Mouse (Mus musculus): Measurements from ENCODE around the gene Uck2. TPM values are rescaled to one million over a fixed set of nuclear protein-coding genes. Genes with fewer than 3 reads are reported as not detected.

Uck2 gene
- polyA plus RNA-seq, 1 experiment from 2014 or later = 133 TPM

GRCm38 (mm10) chr1:167236790-167237189 lies 48.3 kb downstream of the Uck2 start:
- no peak overlapping the region for H3K27ac ChIP-seq
- no peaks in the 10 kb centered on the region for H3K27me3 ChIP-seq
- no peak overlapping the region for H3K4me3 ChIP-seq (replicated peaks)
- ATAC-seq (ENCODE audit: insufficient number of reproducible peaks, insufficient read depth, low FRiP score, low TSS enrichment, low read depth) = no peak
- 63% methylated on average over 8 of the region's 8 CpGs for WGBS
- no peak overlapping the region for H3K4me2 ChIP-seq
- H3K36me3 ChIP-seq = peaks cover 48% of the 10 kb centered on the region
- peaks cover 47% of the 10 kb centered on the region for H3K4me1 ChIP-seq (replicated peaks)
- H3K9me3 ChIP-seq = no peaks in the 10 kb centered on the region
- H3K9ac ChIP-seq (replicated peaks) = no peak overlapping the region

GRCm38 (mm10) chr1:167234344-167234743 lies 50.8 kb downstream of the Uck2 start:
- 91% methylated on average over 10 of the region's 10 CpGs for WGBS
- H3K9me3 ChIP-seq = no peaks in the 10 kb centered on the region
- no peak for ATAC-seq (ENCODE audit: insufficient number of reproducible peaks, insufficient read depth, low FRiP score, low TSS enrichment, low read depth)
- no peak overlapping the region for H3K27ac ChIP-seq
- H3K9ac ChIP-seq (replicated peaks) = no peak overlapping the region
- peaks cover 22% of the 10 kb centered on the region for H3K4me1 ChIP-seq (replicated peaks)
- peaks cover 70% of the 10 kb centered on the region for H3K36me3 ChIP-seq
- no peaks in the 10 kb centered on the region for H3K27me3 ChIP-seq
- no peak overlapping the region for H3K4me2 ChIP-seq
- no peak overlapping the region for H3K4me3 ChIP-seq (replicated peaks)

- no peak overlapping the region for H3K27ac ChIP-seq
Measured at GRCm38 (mm10) chr1:167232918-167233317, 52.2 kb downstream of the Uck2 start.

GRCm38 (mm10) chr1:167231612-167232283 lies 53.4 kb downstream of the Uck2 start:
- ATAC-seq (ENCODE audit: insufficient number of reproducible peaks, insufficient read depth, low FRiP score, low TSS enrichment, low read depth) = no peak
- Histone ChIP-seq H3K9me3 (no peaks in the 10 kb centered on the region), H3K4me3 (replicated peaks) (no peak overlapping the region), H3K27ac (no peak overlapping the region), H3K36me3 (peaks cover 92% of the 10 kb centered on the region), H3K27me3 (no peaks in the 10 kb centered on the region), H3K4me2 (no peak overlapping the region), H3K4me1 (replicated peaks) (0 out of 2 replicates have a peak, but pooled peaks cover under 1% of the 10 kb centered on the region), H3K9ac (replicated peaks) (no peak overlapping the region)
- 84% methylated on average over 17 of the region's 17 CpGs for WGBS

More at GRCm38 (mm10) chr1:167232918-167233317, 52.2 kb downstream of the Uck2 start:
- Histone ChIP-seq H3K9ac (replicated peaks) (no peak overlapping the region), H3K4me3 (replicated peaks) (no peak overlapping the region), H3K36me3 (peaks cover 84% of the 10 kb centered on the region), H3K9me3 (no peaks in the 10 kb centered on the region), H3K4me2 (no peak overlapping the region), H3K27me3 (no peaks in the 10 kb centered on the region), H3K4me1 (replicated peaks) (peaks cover 8% of the 10 kb centered on the region)
- 75% methylated on average over 7 of the region's 7 CpGs for WGBS
- no peak for ATAC-seq (ENCODE audit: insufficient number of reproducible peaks, insufficient read depth, low FRiP score, low TSS enrichment, low read depth)

GRCm38 (mm10) chr1:167230930-167231611 lies 54.0 kb downstream of the Uck2 start:
- Histone ChIP-seq H3K4me1 (replicated peaks) (no peaks in the 10 kb centered on the region), H3K9me3 (no peaks in the 10 kb centered on the region), H3K4me2 (no peak overlapping the region), H3K36me3 (peaks cover 94% of the 10 kb centered on the region), H3K9ac (replicated peaks) (no peak overlapping the region), H3K27me3 (no peaks in the 10 kb centered on the region), H3K4me3 (replicated peaks) (no peak overlapping the region), H3K27ac (no peak overlapping the region)
- WGBS = 92% methylated on average over 17 of the region's 17 CpGs
- no peak for ATAC-seq (ENCODE audit: insufficient number of reproducible peaks, insufficient read depth, low FRiP score, low TSS enrichment, low read depth)

GRCm38 (mm10) chr1:167222382-167223010 lies 62.6 kb downstream of the Uck2 start:
- Histone ChIP-seq H3K9ac (replicated peaks) (no peak overlapping the region), H3K27ac (no peak overlapping the region), H3K4me2 (no peak overlapping the region), H3K9me3 (no peaks in the 10 kb centered on the region), H3K4me3 (replicated peaks) (no peak overlapping the region), H3K4me1 (replicated peaks) (no peaks in the 10 kb centered on the region), H3K27me3 (no peaks in the 10 kb centered on the region), H3K36me3 (peaks cover 40% of the 10 kb centered on the region)
- 84% methylated on average over 9 of the region's 9 CpGs for WGBS
- ATAC-seq (ENCODE audit: insufficient number of reproducible peaks, insufficient read depth, low FRiP score, low TSS enrichment, low read depth) = no peak

- H3K9ac ChIP-seq (replicated peaks) = no peak overlapping the region
- no peak overlapping the region for H3K4me2 ChIP-seq
- peaks cover 21% of the 10 kb centered on the region for H3K36me3 ChIP-seq
- 5% methylated on average over 5 of the region's 5 CpGs for WGBS
- no peak overlapping the region for H3K4me3 ChIP-seq (replicated peaks)
- H3K9me3 ChIP-seq = no peaks in the 10 kb centered on the region
- no peaks in the 10 kb centered on the region for H3K27me3 ChIP-seq
- H3K27ac ChIP-seq = no peak overlapping the region
- ATAC-seq (ENCODE audit: insufficient number of reproducible peaks, insufficient read depth, low FRiP score, low TSS enrichment, low read depth) = peak; percentile 16; the same call in 1 of the 2 replicates
- no peaks in the 10 kb centered on the region for H3K4me1 ChIP-seq (replicated peaks)
Measured at GRCm38 (mm10) chr1:167220303-167221174, 64.6 kb downstream of the Uck2 start.

GRCm38 (mm10) chr1:167215460-167215859 lies 69.7 kb downstream of the Uck2 start:
- H3K4me2 ChIP-seq = no peak overlapping the region
- no peak overlapping the region for H3K9ac ChIP-seq (replicated peaks)
- H3K9me3 ChIP-seq = no peaks in the 10 kb centered on the region
- H3K27ac ChIP-seq = no peak overlapping the region
- WGBS = 83% methylated on average over 3 of the region's 3 CpGs
- no peaks in the 10 kb centered on the region; the same call in 1 of the 2 replicates for H3K27me3 ChIP-seq
- no peak overlapping the region for H3K4me3 ChIP-seq (replicated peaks)
- H3K4me1 ChIP-seq (replicated peaks) = no peaks in the 10 kb centered on the region
- H3K36me3 ChIP-seq = no peaks in the 10 kb centered on the region
- no peak for ATAC-seq (ENCODE audit: insufficient number of reproducible peaks, insufficient read depth, low FRiP score, low TSS enrichment, low read depth)

- 89% methylated on average over 1 of the region's 1 CpGs for WGBS
- H3K27me3 ChIP-seq = no peaks in the 10 kb centered on the region; the same call in 1 of the 2 replicates
- H3K4me3 ChIP-seq (replicated peaks) = no peak overlapping the region
- no peak overlapping the region for H3K27ac ChIP-seq
- ATAC-seq (ENCODE audit: insufficient number of reproducible peaks, insufficient read depth, low FRiP score, low TSS enrichment, low read depth) = no peak
- no peak overlapping the region for H3K9ac ChIP-seq (replicated peaks)
- no peaks in the 10 kb centered on the region for H3K36me3 ChIP-seq
- H3K4me1 ChIP-seq (replicated peaks) = no peaks in the 10 kb centered on the region
- no peak overlapping the region for H3K4me2 ChIP-seq
- no peaks in the 10 kb centered on the region for H3K9me3 ChIP-seq
Measured at GRCm38 (mm10) chr1:167212710-167213109, 72.4 kb downstream of the Uck2 start.

- Histone ChIP-seq H3K27ac (no peak overlapping the region), H3K4me2 (no peak overlapping the region), H3K9me3 (no peaks in the 10 kb centered on the region), H3K27me3 (no peaks in the 10 kb centered on the region; the same call in 1 of the 2 replicates), H3K9ac (replicated peaks) (no peak overlapping the region), H3K36me3 (no peaks in the 10 kb centered on the region), H3K4me3 (replicated peaks) (no peak overlapping the region), H3K4me1 (replicated peaks) (no peaks in the 10 kb centered on the region)
- no peak for ATAC-seq (ENCODE audit: insufficient number of reproducible peaks, insufficient read depth, low FRiP score, low TSS enrichment, low read depth)
- WGBS = 28% methylated on average over 7 of the region's 7 CpGs
Measured at GRCm38 (mm10) chr1:167211979-167212614, 73.0 kb downstream of the Uck2 start.
